Mouse (Mus musculus) forebrain, embryonic 10.5 days (tissue): ENCODE results near the gene Ergic1. TPM values are rescaled to one million over a fixed set of nuclear protein-coding genes. Genes with fewer than 3 reads are reported as not detected.

Experiments
- DNase-seq: peaks from one replicate; pipeline ENCODE4 v3.0.0-alpha.2; 2017; ENCODE audit warnings: low spot score; ENCODE audit errors: extremely low spot score
- H3K27ac ChIP-seq: fragments of 300-500 bp; sonication (generic); 2 replicates; pipeline ENCODE4 v1.5.1; 2016; ENCODE audit warnings: mild to moderate bottlenecking
- H3K27me3 ChIP-seq: fragments of 300-500 bp; sonication (generic); 2 replicates; pipeline ENCODE4 v1.6.1; 2016; ENCODE audit warnings: mild to moderate bottlenecking; ENCODE audit not compliant: poor library complexity, severe bottlenecking
- H3K36me3 ChIP-seq: fragments of 300-500 bp; sonication (generic); replicated peaks from 2 replicates; pipeline ENCODE4 v1.6.1; 2016; ENCODE audit warnings: mild to moderate bottlenecking, moderate library complexity
- H3K4me1 ChIP-seq: fragments of 300-500 bp; sonication (generic); 2 replicates; pipeline ENCODE4 v1.6.1; 2016
- H3K4me3 ChIP-seq: fragments of 300-500 bp; sonication (generic); 2 replicates; pipeline ENCODE4 v1.5.1; 2016; ENCODE audit warnings: mild to moderate bottlenecking, moderate library complexity
- H3K9me3 ChIP-seq: fragments of 300-500 bp; sonication (generic); 2 replicates; pipeline ENCODE4 v1.6.1; 2016; ENCODE audit warnings: mild to moderate bottlenecking, moderate library complexity
- WGBS: fragments of 180-500 bp; shearing (Covaris S2); methylation state at CpG from one replicate; pipeline ENCODE4 v1.1.7; 2016; 5-methylcytosine and 5-hydroxymethylcytosine counted together
- polyA plus RNA-seq: library from polyadenylated mRNA; unstranded; fragments of >200 nt; fragmentation: Nextera tagmentation; extraction: Ambion mirVana; gene quantifications from 2 replicates; pipeline ENCODE4 v1.2.1, GENCODE M21; 2016

Gene Ergic1
- polyA plus RNA-seq, 1 experiment from 2014 or later, result 127 TPM

GRCm38 (mm10) chr17:26628936-26629335, 67.6 kb downstream of the Ergic1 start:
- 97% methylated on average over 3 of the region's 3 CpGs for WGBS
- H3K4me3 ChIP-seq, result no peak overlapping the region
- no peaks in the 10 kb centered on the region for H3K4me1 ChIP-seq
- H3K27ac ChIP-seq, result no peak overlapping the region
- DNase-seq, result no peak
- H3K36me3 ChIP-seq, result peaks cover 100% of the 10 kb centered on the region
- no peaks in the 10 kb centered on the region for H3K9me3 ChIP-seq
- H3K27me3 ChIP-seq, result no peaks in the 10 kb centered on the region

GRCm38 (mm10) chr17:26631811-26632327, 70.6 kb downstream of the Ergic1 start:
- H3K4me1 ChIP-seq, result no peaks in the 10 kb centered on the region
- no peak overlapping the region for H3K27ac ChIP-seq
- peaks cover 100% of the 10 kb centered on the region for H3K36me3 ChIP-seq
- H3K4me3 ChIP-seq, result no peak overlapping the region
- H3K27me3 ChIP-seq, result no peaks in the 10 kb centered on the region
- H3K9me3 ChIP-seq, result no peaks in the 10 kb centered on the region
- 91% methylated on average over 8 of the region's 8 CpGs for WGBS
- DNase-seq, result no peak

GRCm38 (mm10) chr17:26633186-26633585, 71.9 kb downstream of the Ergic1 start:
- Histone ChIP-seq H3K36me3 (peaks cover 95% of the 10 kb centered on the region), H3K27ac (no peak overlapping the region), H3K4me1 (no peaks in the 10 kb centered on the region), H3K27me3 (no peaks in the 10 kb centered on the region), H3K9me3 (no peaks in the 10 kb centered on the region), H3K4me3 (no peak overlapping the region)
- no peak for DNase-seq
- 97% methylated on average over 9 of the region's 9 CpGs for WGBS

- no peak for DNase-seq
- Histone ChIP-seq H3K27ac (no peak overlapping the region), H3K9me3 (no peaks in the 10 kb centered on the region), H3K27me3 (no peaks in the 10 kb centered on the region), H3K4me1 (no peaks in the 10 kb centered on the region), H3K36me3 (peaks cover 95% of the 10 kb centered on the region), H3K4me3 (no peak overlapping the region)
- WGBS, result 93% methylated on average over 9 of the region's 9 CpGs
Observed at GRCm38 (mm10) chr17:26633926-26634325, 72.6 kb downstream of the Ergic1 start.

- H3K9me3 ChIP-seq, result no peaks in the 10 kb centered on the region
- H3K36me3 ChIP-seq, result peaks cover 95% of the 10 kb centered on the region
- no peaks in the 10 kb centered on the region for H3K27me3 ChIP-seq
- H3K27ac ChIP-seq, result no peak overlapping the region
- 91% methylated on average over 7 of the region's 7 CpGs for WGBS
- DNase-seq, result no peak
- H3K4me3 ChIP-seq, result no peak overlapping the region
- no peaks in the 10 kb centered on the region for H3K4me1 ChIP-seq
Observed at GRCm38 (mm10) chr17:26634539-26634938, 73.2 kb downstream of the Ergic1 start.

GRCm38 (mm10) chr17:26635951-26636350, 74.7 kb downstream of the Ergic1 start:
- Histone ChIP-seq H3K27ac (no peak overlapping the region), H3K36me3 (peaks cover 95% of the 10 kb centered on the region), H3K9me3 (no peaks in the 10 kb centered on the region), H3K4me1 (no peaks in the 10 kb centered on the region), H3K4me3 (no peak overlapping the region), H3K27me3 (no peaks in the 10 kb centered on the region)
- whole genome bisulfite sequencing, result 86% methylated on average over 7 of the region's 7 CpGs
- DNase-seq, result no peak

- no peak overlapping the region for H3K4me3 ChIP-seq
- H3K27ac ChIP-seq, result no peak overlapping the region
- WGBS, result 85% methylated on average over 4 of the region's 4 CpGs
- H3K4me1 ChIP-seq, result no peaks in the 10 kb centered on the region
- DNase-seq, result no peak
- H3K36me3 ChIP-seq, result peaks cover 95% of the 10 kb centered on the region
- H3K27me3 ChIP-seq, result no peaks in the 10 kb centered on the region
- H3K9me3 ChIP-seq, result no peaks in the 10 kb centered on the region
Observed at GRCm38 (mm10) chr17:26637851-26638250, 76.6 kb downstream of the Ergic1 start.

GRCm38 (mm10) chr17:26638655-26639054, 77.4 kb downstream of the Ergic1 start:
- no peaks in the 10 kb centered on the region for H3K4me1 ChIP-seq
- DNase-seq, result peak; percentile 71
- no peaks in the 10 kb centered on the region for H3K27me3 ChIP-seq
- H3K36me3 ChIP-seq, result peaks cover 95% of the 10 kb centered on the region
- H3K9me3 ChIP-seq, result no peaks in the 10 kb centered on the region
- 36% methylated on average over 7 of the region's 7 CpGs for WGBS
- H3K4me3 ChIP-seq, result no peak overlapping the region
- H3K27ac ChIP-seq, result no peak overlapping the region

GRCm38 (mm10) chr17:26639791-26640190, 78.5 kb downstream of the Ergic1 start:
- peaks cover 8% of the 10 kb centered on the region for H3K4me1 ChIP-seq
- 92% methylated on average over 2 of the region's 2 CpGs for WGBS
- H3K9me3 ChIP-seq, result no peaks in the 10 kb centered on the region
- no peaks in the 10 kb centered on the region for H3K27me3 ChIP-seq
- H3K4me3 ChIP-seq, result no peak overlapping the region
- peaks cover 95% of the 10 kb centered on the region for H3K36me3 ChIP-seq
- H3K27ac ChIP-seq, result no peak overlapping the region
- DNase-seq, result no peak

GRCm38 (mm10) chr17:26640286-26640740, 79.0 kb downstream of the Ergic1 start:
- H3K27me3 ChIP-seq, result no peaks in the 10 kb centered on the region
- WGBS, result 91% methylated on average over 3 of the region's 3 CpGs
- peaks cover 8% of the 10 kb centered on the region for H3K4me1 ChIP-seq
- DNase-seq, result no peak
- H3K27ac ChIP-seq, result no peak overlapping the region
- no peak overlapping the region for H3K4me3 ChIP-seq
- H3K36me3 ChIP-seq, result peaks cover 95% of the 10 kb centered on the region
- H3K9me3 ChIP-seq, result no peaks in the 10 kb centered on the region

- no peaks in the 10 kb centered on the region for H3K9me3 ChIP-seq
- 96% methylated on average over 8 of the region's 8 CpGs for WGBS
- H3K4me1 ChIP-seq, result peaks cover 8% of the 10 kb centered on the region
- H3K4me3 ChIP-seq, result no peak overlapping the region
- DNase-seq, result no peak
- H3K27ac ChIP-seq, result no peak overlapping the region
- no peaks in the 10 kb centered on the region for H3K27me3 ChIP-seq
- H3K36me3 ChIP-seq, result peaks cover 100% of the 10 kb centered on the region
Observed at GRCm38 (mm10) chr17:26643456-26643855, 82.2 kb downstream of the Ergic1 start.

GRCm38 (mm10) chr17:26643993-26644392, 82.7 kb downstream of the Ergic1 start:
- DNase-seq, result no peak
- Histone ChIP-seq H3K27ac (peak overlapping the region; percentile 51; the same call in 1 of the 2 replicates), H3K9me3 (no peaks in the 10 kb centered on the region), H3K4me1 (peaks cover 8% of the 10 kb centered on the region), H3K27me3 (no peaks in the 10 kb centered on the region), H3K36me3 (peaks cover 100% of the 10 kb centered on the region), H3K4me3 (no peak overlapping the region)
- WGBS, result 92% methylated on average over 2 of the region's 2 CpGs

GRCm38 (mm10) chr17:26644509-26645410, 83.5 kb downstream of the Ergic1 start:
- WGBS, result 87% methylated on average over 9 of the region's 9 CpGs
- H3K27ac ChIP-seq, result peak overlapping the region; percentile 51; the same call in 1 of the 2 replicates
- H3K4me3 ChIP-seq, result no peak overlapping the region
- DNase-seq, result peak; percentile 28
- H3K27me3 ChIP-seq, result no peaks in the 10 kb centered on the region
- H3K4me1 ChIP-seq, result peaks cover 8% of the 10 kb centered on the region
- H3K9me3 ChIP-seq, result no peaks in the 10 kb centered on the region
- peaks cover 100% of the 10 kb centered on the region for H3K36me3 ChIP-seq
